Mouse (Mus musculus): Measurements from ENCODE around the gene Rita1.

Rita1 gene

GRCm38 (mm10) chr5:120628624-120629023 is 16.2 kb upstream of the Rita1 start:
- peak in 1 of 2 experiments; percentile 65 for DNase-seq (ENCODE audit: inconsistent age in 2 of 2, low spot score in 1 of 2)

DNA sequence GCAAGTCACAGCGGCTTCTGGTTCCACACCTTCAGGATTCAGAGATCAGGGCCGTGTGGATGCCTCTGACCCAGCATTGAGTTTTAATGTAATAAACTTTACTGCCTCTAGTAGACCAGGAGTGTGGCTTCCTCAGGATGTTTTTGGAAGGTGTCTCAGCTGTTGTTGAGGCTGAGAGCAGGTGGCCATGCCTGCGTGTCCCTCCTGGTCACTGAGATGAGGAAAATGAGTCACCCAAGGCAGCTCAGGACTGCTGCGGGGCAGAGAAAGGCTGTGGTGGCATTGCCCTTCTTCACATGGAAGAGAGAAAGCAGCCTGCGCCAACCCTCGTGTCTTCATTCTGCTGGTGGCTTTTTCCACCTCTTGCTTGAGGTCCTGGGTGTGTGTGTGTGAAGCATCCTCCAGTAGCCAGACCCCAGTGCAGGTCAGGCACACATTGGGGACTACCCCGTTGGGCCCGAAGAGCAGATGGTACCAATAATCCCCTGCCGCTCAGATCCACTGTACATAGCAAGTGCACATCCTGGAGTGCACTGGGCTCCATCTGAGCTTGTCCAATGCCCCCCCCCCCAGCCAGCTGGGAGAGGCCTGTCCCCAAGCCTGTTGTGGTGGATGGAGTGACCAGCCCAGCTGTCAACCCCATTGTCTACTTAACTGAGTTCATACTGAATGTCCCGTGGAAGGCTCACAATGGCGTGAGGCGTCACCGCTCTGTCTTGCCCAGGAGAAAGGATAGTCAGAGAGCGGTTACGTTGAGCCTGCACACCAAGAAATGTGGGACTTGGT is 15.3 kb upstream of the Rita1 start:
- no peak for DNase-seq (ENCODE audit: inconsistent age in 2 of 2, low spot score in 1 of 2)

- DNase-seq (ENCODE audit: inconsistent age in 2 of 2, low spot score in 1 of 2) = no peak
Measured at GRCm38 (mm10) chr5:120626399-120626798, 14.0 kb upstream of the Rita1 start.

DNA sequence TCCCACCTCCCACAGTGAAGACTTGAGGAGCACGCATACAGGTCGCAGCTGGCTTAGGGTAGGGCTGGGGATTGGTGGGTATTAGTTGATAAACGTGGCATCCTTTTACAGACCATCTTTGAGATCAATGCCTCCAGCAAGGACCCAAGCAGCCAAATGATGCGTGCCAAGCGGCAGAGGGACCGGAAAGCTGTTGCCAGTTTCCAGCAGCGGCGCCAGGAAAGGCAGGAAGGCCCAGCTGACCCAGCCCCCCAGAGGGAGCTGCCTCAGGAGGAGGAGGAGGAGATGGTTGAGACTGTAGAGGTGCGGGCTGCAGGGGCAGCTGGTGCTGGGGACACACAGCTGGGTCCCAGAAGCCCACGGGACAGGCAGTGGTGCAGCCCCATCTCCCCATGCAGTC is 12.0 kb upstream of the Rita1 start:
- no peak for DNase-seq (ENCODE audit: inconsistent age in 2 of 2, low spot score in 1 of 2)

DNA sequence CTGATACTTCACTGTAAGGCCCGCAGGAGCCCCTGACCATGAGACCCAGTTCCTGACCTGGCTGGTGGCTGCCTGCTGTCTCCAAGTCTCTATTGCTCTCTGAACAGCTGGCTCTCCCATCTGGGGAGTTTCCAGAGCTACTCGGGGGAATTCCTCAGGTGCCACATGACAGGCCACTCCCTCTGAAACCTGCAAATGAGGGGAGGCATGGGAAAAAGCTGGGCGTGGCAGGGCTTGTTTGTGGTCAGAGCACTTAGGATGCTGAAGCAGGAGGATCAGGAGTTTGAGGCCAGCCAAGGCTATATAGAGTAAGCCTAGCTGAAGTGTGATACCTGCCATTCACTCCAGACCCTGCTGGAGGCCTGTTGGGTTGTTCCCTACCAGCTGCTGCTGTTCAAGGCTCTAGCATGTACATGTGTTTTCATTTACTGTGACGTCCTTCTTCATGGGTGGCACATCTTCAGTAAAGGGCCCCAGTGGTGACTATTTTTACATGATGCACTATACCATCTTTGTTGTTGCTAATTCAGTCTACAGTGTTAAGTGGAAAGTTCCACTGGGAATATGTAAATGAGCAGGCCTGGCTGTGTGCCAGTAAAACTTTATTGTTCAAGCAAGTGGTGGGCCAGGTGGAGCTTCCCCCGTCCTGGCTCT is 9.9 kb upstream of the Rita1 start:
- DNase-seq (ENCODE audit: inconsistent age in 2 of 2, low spot score in 1 of 2) = peak in 1 of 2 experiments; percentile 43

DNA sequence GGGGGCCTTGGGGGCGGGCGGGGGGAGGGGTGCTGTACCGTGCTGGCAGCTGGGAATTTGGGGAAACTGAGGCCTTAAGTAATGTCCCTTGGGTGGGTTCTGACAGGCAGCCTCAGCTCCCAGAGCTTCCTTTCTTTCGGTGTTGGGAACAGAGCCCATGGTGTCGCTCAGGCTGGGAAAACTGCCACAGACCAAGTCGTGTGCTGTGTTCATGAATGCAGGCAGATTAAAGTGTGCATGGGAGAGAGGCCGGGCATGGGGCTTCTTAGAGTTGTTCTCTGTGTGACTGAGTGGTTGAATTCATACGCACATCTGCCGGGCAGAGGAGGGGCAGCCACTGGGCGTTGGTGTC is 9.4 kb upstream of the Rita1 start:
- DNase-seq (ENCODE audit: inconsistent age in 2 of 2, low spot score in 1 of 2) = no peak

- no peak for DNase-seq (ENCODE audit: inconsistent age in 2 of 2, low spot score in 1 of 2)
Measured at GRCm38 (mm10) chr5:120621078-120621765, 8.8 kb upstream of the Rita1 start.

DNA sequence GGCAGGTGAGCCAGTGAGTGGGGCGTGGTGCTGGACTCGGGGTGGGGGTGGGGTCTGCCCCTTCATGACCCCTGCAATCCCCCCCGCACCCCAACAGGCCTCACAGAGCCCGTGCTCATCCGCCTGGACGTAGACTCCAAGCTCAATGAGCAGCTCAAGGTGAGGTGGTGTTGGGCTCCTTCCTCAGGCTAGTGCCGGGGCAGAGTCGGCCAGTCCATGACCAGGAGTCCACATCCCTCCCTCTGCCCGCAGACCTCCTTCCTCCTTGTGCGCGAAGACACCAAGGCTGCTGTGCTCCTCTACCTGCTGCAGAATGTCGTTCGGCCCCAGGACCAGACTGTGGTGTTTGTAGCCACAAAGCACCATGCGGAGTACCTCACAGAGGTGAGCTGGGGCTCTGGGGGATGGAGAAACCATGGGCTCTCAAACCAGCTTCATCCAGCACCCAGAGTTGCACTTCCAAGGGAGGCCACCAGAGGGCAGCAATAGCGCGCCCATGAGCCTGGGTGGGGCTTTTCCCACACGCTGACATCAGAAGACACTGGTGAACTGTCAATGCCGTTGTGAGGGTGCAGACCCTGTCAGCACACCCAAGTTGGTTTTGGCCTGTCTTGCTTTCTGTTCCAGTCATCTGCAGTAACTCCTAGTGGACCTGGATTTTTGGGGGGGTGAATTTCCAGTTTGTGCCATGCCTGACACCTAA is 8.1 kb upstream of the Rita1 start:
- peak; percentile 83 to 96 for DNase-seq (ENCODE audit: inconsistent age in 2 of 2, low spot score in 1 of 2)

DNA sequence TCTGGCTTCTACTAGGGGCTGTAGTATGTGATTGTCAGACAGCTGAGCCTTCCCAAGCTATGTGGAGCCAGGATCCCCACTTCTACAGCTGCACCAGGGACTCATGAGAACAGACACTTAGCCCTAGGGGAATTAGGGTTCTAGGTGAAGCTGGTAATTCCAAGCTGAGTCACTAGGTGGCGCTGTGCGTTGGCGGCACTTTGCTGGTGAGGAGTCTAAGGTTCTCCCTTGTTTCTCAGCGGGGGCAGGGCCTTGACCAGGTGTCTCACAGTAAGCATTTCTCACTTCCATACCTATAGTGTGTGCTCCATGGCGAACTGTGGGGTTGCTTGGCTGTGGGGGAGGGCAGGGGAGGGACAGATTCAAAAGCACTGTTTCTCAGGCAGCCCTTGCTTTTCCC is 6.8 kb upstream of the Rita1 start:
- peak in 1 of 2 experiments; percentile 80 for DNase-seq (ENCODE audit: inconsistent age in 2 of 2, low spot score in 1 of 2)

GRCm38 (mm10) chr5:120618778-120619177 is 6.4 kb upstream of the Rita1 start:
- no peak for DNase-seq (ENCODE audit: inconsistent age in 2 of 2, low spot score in 1 of 2)

GRCm38 (mm10) chr5:120615903-120616302 is 3.5 kb upstream of the Rita1 start:
- DNase-seq (ENCODE audit: inconsistent age in 2 of 2, low spot score in 1 of 2) = peak in 1 of 2 experiments; percentile 55

DNA sequence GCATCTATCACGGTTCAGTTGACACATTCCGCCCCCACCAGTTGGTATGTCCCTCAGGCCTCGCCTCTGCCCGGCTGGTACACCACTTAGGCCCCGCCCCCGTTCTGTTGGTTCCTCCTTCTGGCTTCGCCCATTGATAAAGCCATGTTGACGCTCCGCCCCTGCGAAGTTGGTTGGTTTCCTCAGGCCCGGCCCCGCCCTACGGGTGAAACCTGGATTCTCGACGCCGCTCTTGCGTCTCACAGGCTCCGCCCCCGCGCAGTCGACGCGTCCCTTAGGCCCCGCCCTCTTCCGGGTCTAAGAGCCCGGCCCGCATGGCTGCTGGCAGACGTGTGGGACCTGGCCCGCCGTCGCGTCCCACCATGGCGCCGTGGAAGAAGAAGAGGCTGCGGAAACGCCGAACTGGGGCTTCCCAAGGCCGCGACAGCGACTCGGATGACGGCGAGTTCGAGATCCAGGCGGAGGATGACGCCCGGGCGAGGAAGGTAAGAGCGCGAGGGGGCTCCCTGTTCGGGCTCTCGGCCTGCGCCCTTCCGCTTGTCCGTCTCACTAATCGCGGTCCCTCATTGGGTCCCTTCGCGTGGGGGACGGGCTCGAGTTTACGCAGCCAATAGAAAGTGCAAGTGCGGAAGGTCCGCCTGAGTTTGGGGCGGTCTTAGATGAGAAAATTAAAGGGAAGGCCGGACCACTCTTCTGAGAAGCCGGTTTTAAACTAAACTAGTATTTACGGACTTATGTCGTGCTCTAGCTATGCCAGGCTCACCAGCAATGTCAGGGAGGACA is 624 bp upstream of the Rita1 start:
- peak; percentile 100 for DNase-seq (ENCODE audit: inconsistent age in 2 of 2, low spot score in 1 of 2)

DNA sequence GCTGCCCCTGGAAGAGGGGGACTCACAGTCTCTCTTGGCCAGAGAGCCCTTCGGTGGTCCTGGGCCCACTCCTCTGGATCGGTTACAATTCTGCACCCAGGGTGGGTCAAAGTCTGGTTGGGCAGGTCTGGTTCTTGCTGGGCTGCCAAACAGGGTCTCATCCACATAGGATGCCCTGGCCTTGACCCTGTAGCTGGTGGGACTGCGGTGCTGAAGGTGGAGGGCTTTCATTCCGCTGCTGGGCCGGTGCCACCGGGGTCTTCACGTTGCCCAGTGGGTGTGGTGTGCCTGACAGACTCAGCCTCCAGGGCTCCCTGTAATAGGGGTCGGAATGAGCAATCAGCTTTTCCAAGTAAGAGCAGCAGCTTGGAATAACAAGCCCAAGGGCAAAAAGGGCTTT is 973 bp downstream of the Rita1 start:
- peak; percentile 56 to 68 for DNase-seq (ENCODE audit: inconsistent age in 2 of 2, low spot score in 1 of 2)

DNA sequence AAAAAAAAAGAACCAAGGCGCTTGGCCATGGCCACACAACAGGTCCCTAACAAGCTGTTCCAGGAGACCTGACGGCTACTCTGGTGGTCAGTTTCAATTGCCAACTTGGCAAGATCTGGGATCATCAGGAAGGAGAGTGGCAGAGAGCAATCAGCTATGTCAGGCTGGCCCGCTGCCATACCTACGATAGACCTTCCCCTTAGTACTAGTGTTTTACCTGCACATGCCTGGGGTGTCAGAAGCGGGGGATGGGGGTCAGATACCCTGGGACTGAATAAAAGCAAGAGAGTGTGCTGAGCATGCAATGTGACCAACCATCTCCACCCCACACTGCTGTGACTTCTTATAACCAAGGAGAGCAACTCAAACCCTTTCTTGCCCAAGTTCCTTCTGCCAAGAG is 1.5 kb downstream of the Rita1 start:
- peak in 1 of 2 experiments; percentile 51 for DNase-seq (ENCODE audit: inconsistent age in 2 of 2, low spot score in 1 of 2)

GRCm38 (mm10) chr5:120609246-120609775 is 3.1 kb downstream of the Rita1 start:
- DNase-seq (ENCODE audit: inconsistent age in 2 of 2, low spot score in 1 of 2) = peak in 1 of 2 experiments; percentile 44

- peak; percentile 59 to 78 for DNase-seq (ENCODE audit: inconsistent age in 2 of 2, low spot score in 1 of 2)
Measured at GRCm38 (mm10) chr5:120607335-120607734, 5.1 kb downstream of the Rita1 start.

DNA sequence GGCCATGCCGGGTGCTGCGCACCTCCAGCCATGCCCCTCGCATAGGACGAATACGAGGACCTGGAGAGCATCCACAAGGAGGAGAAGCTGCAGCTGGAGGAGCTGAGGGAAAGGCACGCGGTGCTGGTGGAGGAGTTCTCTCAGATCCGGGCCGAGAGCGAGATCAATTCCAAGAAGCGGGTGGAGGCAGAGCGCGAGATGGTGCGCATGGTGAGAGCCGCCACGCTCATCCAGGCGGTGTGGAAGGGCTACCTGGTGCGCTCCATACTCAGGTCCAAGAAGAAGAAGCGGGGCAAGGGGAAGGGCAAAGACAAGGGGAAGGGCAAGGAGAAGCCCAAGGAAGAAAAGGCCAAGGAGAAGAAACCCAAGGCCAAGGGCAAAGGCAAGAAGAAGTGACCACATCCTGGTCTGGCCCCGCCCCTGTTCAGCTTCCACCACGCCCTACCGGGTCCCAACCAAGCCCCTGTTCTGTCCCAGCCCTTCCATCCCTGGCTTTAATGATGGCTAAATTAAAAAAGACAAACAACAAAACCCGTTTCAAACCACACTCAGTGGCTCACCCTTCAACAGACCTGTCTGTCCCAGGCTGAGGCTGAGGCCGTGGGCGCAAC is 5.7 kb downstream of the Rita1 start:
- DNase-seq (ENCODE audit: inconsistent age in 2 of 2, low spot score in 1 of 2) = peak in 1 of 2 experiments; percentile 55

GRCm38 (mm10) chr5:120605688-120606087 is 6.7 kb downstream of the Rita1 start:
- peak; percentile 87 to 96 for DNase-seq (ENCODE audit: inconsistent age in 2 of 2, low spot score in 1 of 2)

GRCm38 (mm10) chr5:120605241-120605661 is 7.1 kb downstream of the Rita1 start:
- DNase-seq (ENCODE audit: inconsistent age in 2 of 2, low spot score in 1 of 2) = peak in 1 of 2 experiments; percentile 53

DNA sequence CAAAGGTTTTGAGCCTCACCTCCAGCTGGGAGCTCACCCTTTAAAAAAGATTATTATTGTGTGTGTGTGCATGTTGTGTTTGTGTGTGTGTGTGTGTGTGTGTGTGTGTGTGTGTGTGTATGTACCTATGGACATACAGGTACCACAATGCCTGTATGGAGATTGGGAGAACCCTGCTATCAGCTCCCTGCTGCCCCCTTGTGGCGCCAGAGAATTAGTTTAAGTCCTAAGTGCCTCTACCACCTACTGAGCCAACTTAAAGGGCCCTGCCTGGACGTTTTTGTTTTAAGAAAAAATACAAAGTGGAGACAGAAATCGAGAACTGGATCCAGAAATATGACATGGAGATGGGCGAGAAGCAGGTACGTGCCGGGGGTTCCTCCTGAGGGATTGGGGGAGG is 7.5 kb downstream of the Rita1 start:
- DNase-seq (ENCODE audit: inconsistent age in 2 of 2, low spot score in 1 of 2) = peak; percentile 75 to 91
